Comparison of ENCODE assay signal across 8 mouse cellular contexts in genomic region chrX:74428826-74429276, GRCm38 (mm10). TPM values are rescaled to one million over a fixed set of nuclear protein-coding genes. Genes with fewer than 3 reads are reported as not detected.
DNase-seq lines count a peak whose midpoint lies in the region; ATAC-seq and TF ChIP-seq lines count a peak whose summit lies in the region.

G6pdx (minus strand) TSS chrX:74429194.

- peaks cover 14 to 51% of the 10 kb centered on the region in 2 experiments for H3K36me3 ChIP-seq in CH12.LX (replicated peaks in 1 of 2; ENCODE audit: control insufficient read depth in 1 of 2, insufficient read depth in 1 of 2, low read length in 1 of 2)
- peaks cover 2% of the 10 kb centered on the region; the same call in 1 of the 2 replicates for H3K36me3 ChIP-seq in forebrain, embryonic 12.5 days (replicated peaks)
- H3K36me3 ChIP-seq in heart, postnatal 0 days (replicated peaks; ENCODE audit: control insufficient read depth, insufficient read depth, low read length) = 0 out of 2 replicates have a peak, but pooled peaks cover 3% of the 10 kb centered on the region
- H3K36me3 ChIP-seq in liver, embryonic 16.5 days (ENCODE audit: control insufficient read depth, insufficient read depth) = peaks cover 6% of the 10 kb centered on the region
- H3K36me3 ChIP-seq in neural tube, embryonic 13.5 days = peaks cover 8% of the 10 kb centered on the region; the same call in 1 of the 2 replicates
- no peaks in the 10 kb centered on the region for H3K36me3 ChIP-seq in testis, adult 2 months (ENCODE audit: control insufficient read depth, insufficient read depth, low read length)

- peak within 1 kb of the TSS; percentile 98 for H3K9ac ChIP-seq in CH12.LX (ENCODE audit: insufficient read depth, low read depth)
- peak within 1 kb of the TSS; percentile 55 for H3K9ac ChIP-seq in forebrain, embryonic 12.5 days
- peak within 1 kb of the TSS; percentile 44 for H3K9ac ChIP-seq in heart, postnatal 0 days (replicated peaks; ENCODE audit: low read depth, low read length)
- H3K9ac ChIP-seq in liver, embryonic 16.5 days (ENCODE audit: low read depth, low read length) = peak within 1 kb of the TSS; percentile 70
- H3K9ac ChIP-seq in neural tube, embryonic 13.5 days = peak within 1 kb of the TSS; percentile 68

- H3K27me3 ChIP-seq in CH12.LX (replicated peaks) = no peaks in the 10 kb centered on the region
- no peaks in the 10 kb centered on the region for H3K27me3 ChIP-seq in forebrain, embryonic 12.5 days
- no peaks in the 10 kb centered on the region for H3K27me3 ChIP-seq in heart, postnatal 0 days (ENCODE audit: control insufficient read depth, insufficient read depth, low read length)
- no peaks in the 10 kb centered on the region for H3K27me3 ChIP-seq in liver, embryonic 16.5 days (ENCODE audit: control insufficient read depth, insufficient read depth, low read depth, low read length)
- H3K27me3 ChIP-seq in neural tube, embryonic 13.5 days = no peaks in the 10 kb centered on the region
- H3K27me3 ChIP-seq in testis, adult 2 months (ENCODE audit: control insufficient read depth, insufficient read depth, low read length) = no peaks in the 10 kb centered on the region

- dilution Hi-C loops in CH12.LX (cut with MboI; ENCODE audit: extremely low pct_ligation_motif_present, extremely low pct_unique_long_range_greater_than_20kb, low sequenced_read_pairs) = no loop called here

- H3K79me2 ChIP-seq in CH12.LX (replicated peaks; ENCODE audit: control insufficient read depth, extremely low read depth, insufficient read depth, poor library complexity, severe bottlenecking) = peaks cover 20% of the 10 kb centered on the region; the same call in 1 of the 2 replicates

- H3K9me3 ChIP-seq in CH12.LX (replicated peaks; ENCODE audit: low read length) = no peaks in the 10 kb centered on the region
- H3K9me3 ChIP-seq in forebrain, embryonic 12.5 days = no peaks in the 10 kb centered on the region
- H3K9me3 ChIP-seq in heart, postnatal 0 days (replicated peaks; ENCODE audit: control insufficient read depth, low read length) = no peaks in the 10 kb centered on the region
- no peaks in the 10 kb centered on the region for H3K9me3 ChIP-seq in liver, embryonic 16.5 days (replicated peaks; ENCODE audit: control insufficient read depth, low read length)
- H3K9me3 ChIP-seq in neural tube, embryonic 13.5 days = no peaks in the 10 kb centered on the region

- peak; percentile 88 for DNase-seq in CH12.LX (ENCODE audit: extremely low read depth)
- peak; percentile 79 for DNase-seq in c-Kit-positive CD71-positive TER-119-negative erythroid progenitor cells, embryonic 14.5 days (ENCODE audit: low read depth)
- DNase-seq in heart, postnatal 0 days (ENCODE audit: low spot score) = peak; percentile 89
- DNase-seq in kidney, postnatal 4 days = peak; percentile 90 to 94

- peak; percentile 95 for TF ChIP-seq POLR2A in CH12.LX (IDR thresholded peaks at IDR 0.05; ENCODE audit: low read depth, low read length)
- no peak; the same call in none of the 2 replicates for TF ChIP-seq POLR2A in testis, adult 2 months (IDR thresholded peaks at IDR 0.05; ENCODE audit: control insufficient read depth, low read depth, low read length)

- H3K4me1 ChIP-seq in CH12.LX (ENCODE audit: control insufficient read depth in 1 of 2, insufficient read depth in 2 of 2) = peaks cover 0 to 50% of the 10 kb centered on the region in 2 experiments; a peak in 3 of 4 replicates
- peaks cover 4% of the 10 kb centered on the region; the same call in 1 of the 2 replicates for H3K4me1 ChIP-seq in forebrain, embryonic 12.5 days
- H3K4me1 ChIP-seq in heart, postnatal 0 days (ENCODE audit: control insufficient read depth, insufficient read depth) = 0 out of 2 replicates have a peak, but pooled peaks cover 4% of the 10 kb centered on the region
- H3K4me1 ChIP-seq in liver, embryonic 16.5 days (ENCODE audit: control insufficient read depth, low read depth, low read length) = peaks cover 20% of the 10 kb centered on the region
- peaks cover 11% of the 10 kb centered on the region for H3K4me1 ChIP-seq in neural tube, embryonic 13.5 days (replicated peaks)
- peaks cover 4% of the 10 kb centered on the region for H3K4me1 ChIP-seq in testis, adult 2 months (ENCODE audit: control insufficient read depth, insufficient read depth, low read length)

- H3K27ac ChIP-seq in CH12.LX (ENCODE audit: insufficient read depth, low read depth) = peak within 1 kb of the TSS; percentile 83
- peak within 1 kb of the TSS; percentile 81 for H3K27ac ChIP-seq in forebrain, embryonic 12.5 days
- H3K27ac ChIP-seq in heart, postnatal 0 days (ENCODE audit: low read depth) = peak within 1 kb of the TSS; percentile 92
- H3K27ac ChIP-seq in liver, embryonic 16.5 days (ENCODE audit: low read length) = peak within 1 kb of the TSS; percentile 89
- peak within 1 kb of the TSS; percentile 86 for H3K27ac ChIP-seq in neural tube, embryonic 13.5 days (replicated peaks)
- H3K27ac ChIP-seq in testis, adult 2 months (ENCODE audit: control insufficient read depth, insufficient read depth, low read depth, low read length) = peak within 1 kb of the TSS; percentile 89

- peak within 1 kb of the TSS; percentile 66 to 83 (median 74) for H3K4me3 ChIP-seq in CH12.LX (replicated peaks in 1 of 3; ENCODE audit: low read depth in 2 of 3, low read length in 2 of 3, poor library complexity in 1 of 3)
- H3K4me3 ChIP-seq in forebrain, embryonic 12.5 days (replicated peaks) = peak within 1 kb of the TSS; percentile 53
- peak within 1 kb of the TSS; percentile 53 for H3K4me3 ChIP-seq in heart, postnatal 0 days (ENCODE audit: low read depth, low read length)
- H3K4me3 ChIP-seq in liver, embryonic 16.5 days (ENCODE audit: low read depth, low read length) = peak within 1 kb of the TSS; percentile 65
- peak within 1 kb of the TSS; percentile 50 for H3K4me3 ChIP-seq in neural tube, embryonic 13.5 days
- peak within 1 kb of the TSS; percentile 93 for H3K4me3 ChIP-seq in testis, adult 2 months (ENCODE audit: control insufficient read depth, low read depth, low read length)

- in situ Hi-C loops in CH12.LX (cut with MboI; ENCODE audit: low pct_ligation_motif_present, low pct_unique_long_range_greater_than_20kb, low sequenced_read_pairs) = no loop called here

- TF ChIP-seq CTCF in CH12.LX (conservative IDR thresholded peaks at IDR 0.05 in 1 of 2, IDR thresholded peaks at IDR 0.05 in 1 of 2; ENCODE audit: low read depth in 2 of 2, low read length in 2 of 2) = peak in 1 of 2 experiments; percentile 8; a peak in 1 of 4 replicates
- peak; percentile 25; the same call in 1 of the 2 replicates for TF ChIP-seq CTCF in heart, postnatal 0 days (IDR thresholded peaks at IDR 0.05; ENCODE audit: low read depth)
- TF ChIP-seq CTCF in testis, adult 2 months (IDR thresholded peaks at IDR 0.05; ENCODE audit: control insufficient read depth, insufficient read depth, insufficient replicate concordance, low read depth, low read length) = no peak

- 24% methylated on average over 25 of the region's 25 CpGs for WGBS in forebrain, embryonic 12.5 days
- WGBS in heart, postnatal 0 days = 20% methylated on average over 25 of the region's 25 CpGs
- WGBS in liver, embryonic 16.5 days (ENCODE audit: insufficient replicate concordance) = 22% methylated on average over 25 of the region's 25 CpGs
- WGBS in neural tube, embryonic 13.5 days = 16% methylated on average over 25 of the region's 25 CpGs

- peak; percentile 91 for ATAC-seq in forebrain, embryonic 12.5 days (ENCODE audit: low FRiP score)
- ATAC-seq in heart, postnatal 0 days (ENCODE audit: insufficient read depth, low read depth) = peak; percentile 86
- ATAC-seq in liver, embryonic 16.5 days (ENCODE audit: low read depth) = peak; percentile 70
- ATAC-seq in neural tube, embryonic 13.5 days (ENCODE audit: low read depth) = peak; percentile 87

- TF ChIP-seq RAD21 in CH12.LX (IDR thresholded peaks at IDR 0.05; ENCODE audit: low read depth, low read length) = no peak

- peak within 1 kb of the TSS; percentile 75 for H3K4me2 ChIP-seq in CH12.LX (ENCODE audit: insufficient read depth, low read depth, poor library complexity, severe bottlenecking)
- H3K4me2 ChIP-seq in forebrain, embryonic 12.5 days = peak within 1 kb of the TSS; percentile 57
- H3K4me2 ChIP-seq in heart, postnatal 0 days (ENCODE audit: low read depth, low read length) = peak within 1 kb of the TSS; percentile 72
- peak within 1 kb of the TSS; percentile 70 for H3K4me2 ChIP-seq in liver, embryonic 16.5 days (ENCODE audit: low read depth, low read length)
- H3K4me2 ChIP-seq in neural tube, embryonic 13.5 days = peak within 1 kb of the TSS; percentile 61

- no peak for TF ChIP-seq EP300 in CH12.LX (IDR thresholded peaks at IDR 0.05; ENCODE audit: low read length)
- no peak; the same call in 1 of the 2 replicates for TF ChIP-seq EP300 in heart, postnatal 0 days (IDR thresholded peaks at IDR 0.05; ENCODE audit: low read depth)

TF ChIP-seq in CH12.LX, 34 proteins besides CTCF, POLR2A, EP300 and RAD21 (continues in another document):
- TF ChIP-seq UBTF (IDR thresholded peaks at IDR 0.05; ENCODE audit: low read depth, low read length) = no peak
- 0 out of 2 replicates have a peak, but pooled peaks have one; percentile 66 for TF ChIP-seq SIN3A (IDR thresholded peaks at IDR 0.05; ENCODE audit: low read length)
- no peak for TF ChIP-seq PAX5 (IDR thresholded peaks at IDR 0.05; ENCODE audit: low read length)
- TF ChIP-seq SMC3 (IDR thresholded peaks at IDR 0.05; ENCODE audit: low read depth, low read length) = no peak
- no peak for TF ChIP-seq RCOR1 (conservative IDR thresholded peaks at IDR 0.05; ENCODE audit: low read depth, low read length)
- TF ChIP-seq HCFC1 (IDR thresholded peaks at IDR 0.05; ENCODE audit: low read depth, low read length) = no peak; the same call in 1 of the 2 replicates
- no peak for TF ChIP-seq ETS1 (conservative IDR thresholded peaks at IDR 0.05; ENCODE audit: low read depth, low read length)
- TF ChIP-seq GABPA (IDR thresholded peaks at IDR 0.05; ENCODE audit: insufficient replicate concordance, low read depth, low read length) = no peak
- TF ChIP-seq MAZ (IDR thresholded peaks at IDR 0.05; ENCODE audit: low read depth, low read length) = peak; percentile 35
- TF ChIP-seq ZMIZ1 (IDR thresholded peaks at IDR 0.05; ENCODE audit: low read depth, low read length) = peak; percentile 79
- TF ChIP-seq USF2 (conservative IDR thresholded peaks at IDR 0.05; ENCODE audit: low read depth, low read length) = no peak

RNA-seq across cellular contexts. Expression of gene G6pdx, which starts in this region (rescaled TPM):
- total RNA-seq in CH12.LX (2012; rRNA removed) = 35.9 and 41.0 TPM in 2 replicates
- 42.3 and 44.0 TPM in 2 replicates for total RNA-seq in CH12.LX (2014; rRNA removed)
- polyA plus RNA-seq in CH12.LX (2012; ENCODE audit: insufficient read length, low read depth) = 61.8 and 70.5 TPM in 2 replicates
- polyA plus RNA-seq in forebrain, embryonic 12.5 days (2016; fragmentation: Nextera tagmentation; extraction: Ambion mirVana) = 51.0 and 51.6 TPM in 2 replicates
- 11.0 and 13.8 TPM in 2 replicates for total RNA-seq in heart, postnatal 0 days (2014; rRNA removed; ENCODE audit: low replicate concordance)
- 8.0 and 8.5 TPM in 2 replicates for polyA plus RNA-seq in heart, postnatal 0 days (2015; fragmentation: Nextera tagmentation; extraction: Ambion mirVana)
- polyA plus RNA-seq in liver, embryonic 16.5 days (2015; fragmentation: Nextera tagmentation; extraction: Ambion mirVana) = 42.3 and 42.7 TPM in 2 replicates
- 53.6 and 54.0 TPM in 2 replicates for polyA plus RNA-seq in neural tube, embryonic 13.5 days (2015; fragmentation: Nextera tagmentation; extraction: Ambion mirVana)
- 6.9 and 7.7 TPM in 2 replicates for polyA plus RNA-seq in testis, adult 2 months (2012; rRNA removed)

Comparison
In these comparisons a context has a peak if more than half of its experiments do, and no peak if none do; other contexts are left out.
1. Peak in every context shown above with its lines: DNase-seq, ATAC-seq, H3K4me3 ChIP-seq and H3K27ac ChIP-seq.
2. H3K9ac ChIP-seq: peak in every context shown above with its lines; median percentile 98 in CH12.LX; 70 in liver, embryonic 16.5 days; 68 in neural tube, embryonic 13.5 days; 55 in forebrain, embryonic 12.5 days; 44 in heart, postnatal 0 days.